Mouse (Mus musculus): Measurements from ENCODE around the gene Spag9. TPM values are rescaled to one million over a fixed set of nuclear protein-coding genes. Genes with fewer than 3 reads are reported as not detected.
"Not testable (repeated sequence)": the region's sequence is repeated elsewhere in the genome, so short reads cannot be mapped to it uniquely, and the experiment has no call there.

Gene Spag9
- total RNA-seq, 2 experiments from 2014 or later: 289 to 291 TPM

DNA sequence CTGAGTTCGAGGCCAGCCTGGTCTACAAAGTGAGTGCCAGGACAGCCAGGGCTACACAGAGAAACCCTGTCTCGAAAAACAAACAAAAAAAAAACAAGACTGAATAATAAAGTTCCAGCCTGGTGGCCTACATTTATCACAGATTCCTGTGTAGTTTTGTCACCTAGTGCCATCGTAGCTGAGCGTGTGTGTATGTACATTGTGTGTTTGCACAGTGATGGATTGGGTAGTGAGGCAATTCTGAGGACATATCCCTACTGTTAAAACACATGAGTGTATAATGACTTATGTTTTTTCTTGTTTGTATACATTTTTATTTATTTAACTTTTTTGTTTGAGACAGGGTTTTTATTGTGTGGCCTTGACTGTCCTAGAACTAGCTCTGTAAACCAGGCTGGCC is 30.4 kb downstream of the Spag9 start:
- H3K27ac ChIP-seq: no peak overlapping the region
- DNase-seq (ENCODE audit: extremely low spot score in 1 of 2, low spot score in 2 of 2): no peak
- intact Hi-C loops (cut with DNase I): no loop called here
- TF ChIP-seq CTCF (IDR thresholded peaks at IDR 0.05): no peak
- no peak overlapping the region for H3K4me3 ChIP-seq

DNA sequence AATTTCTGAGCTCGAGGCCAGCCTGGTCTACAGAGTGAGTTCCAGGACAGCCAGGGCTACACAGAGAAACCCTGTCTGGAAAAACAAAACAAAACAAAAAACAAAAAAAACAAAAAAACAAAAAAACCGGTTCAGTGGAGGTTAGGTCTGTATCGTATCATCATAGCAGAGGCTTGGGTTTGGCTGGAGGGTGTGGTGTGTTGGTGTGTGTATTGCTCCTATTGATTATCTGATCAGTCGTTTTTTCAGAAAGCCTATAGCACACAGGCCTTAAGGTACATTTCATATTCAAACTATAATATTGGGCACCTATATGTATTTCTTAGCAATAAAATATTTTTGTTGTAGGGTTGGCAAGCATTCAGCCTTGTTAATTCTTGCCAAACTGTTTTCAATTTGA is 36.2 kb downstream of the Spag9 start:
- Histone ChIP-seq H3K4me3 (no peak overlapping the region), H3K27ac (no peak overlapping the region)
- intact Hi-C loops (cut with DNase I): no loop called here
- DNase-seq (ENCODE audit: extremely low spot score in 1 of 2, low spot score in 2 of 2): no peak
- TF ChIP-seq CTCF (IDR thresholded peaks at IDR 0.05): no peak

DNA sequence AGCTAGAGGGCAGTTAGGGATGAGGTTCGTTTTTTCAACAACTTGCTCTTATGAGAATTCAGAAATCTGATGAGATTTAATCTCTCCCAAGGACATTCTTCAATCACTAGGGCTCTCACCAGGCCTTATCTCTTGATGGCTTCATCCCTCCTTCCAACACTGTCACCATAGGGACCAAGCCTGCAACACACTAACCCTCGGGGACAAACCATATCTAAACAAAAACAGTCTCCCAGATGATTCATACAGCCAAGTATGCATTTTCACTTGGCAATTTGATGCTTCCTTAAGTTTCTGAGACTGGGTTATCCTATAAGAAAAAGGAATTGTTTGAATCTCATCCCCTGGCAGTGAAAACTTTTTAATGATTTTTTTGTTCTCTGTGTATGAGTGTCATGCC is 37.1 kb downstream of the Spag9 start:
- no peak for DNase-seq (ENCODE audit: extremely low spot score in 1 of 2, low spot score in 2 of 2)
- intact Hi-C loops (cut with DNase I): no loop called here
- no peak for TF ChIP-seq CTCF (IDR thresholded peaks at IDR 0.05)
- no peak overlapping the region for H3K27ac ChIP-seq
- no peak overlapping the region for H3K4me3 ChIP-seq

DNA sequence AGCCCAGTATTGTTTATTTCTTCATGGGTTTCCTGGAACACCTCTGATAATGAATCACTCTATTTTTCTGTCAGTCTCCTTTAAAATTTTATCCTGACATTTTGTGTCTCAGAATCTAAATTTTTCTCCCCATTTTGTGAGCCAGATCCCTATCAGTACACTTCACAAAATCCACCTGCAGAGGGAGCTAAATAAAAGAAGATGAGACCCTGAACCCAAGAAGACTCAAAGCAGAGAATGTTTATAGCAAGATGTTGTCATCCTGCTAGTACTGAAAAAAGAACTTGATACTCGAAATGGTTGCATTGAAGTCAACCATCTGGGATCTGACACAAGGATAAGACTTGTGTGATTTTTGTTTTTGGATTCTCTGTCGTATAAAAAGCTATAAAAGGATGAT is 40.1 kb downstream of the Spag9 start:
- intact Hi-C loops (cut with DNase I): loop anchor here (2.0 kb wide), 1 partner anchor 51 kb away; no protein-coding TSS in a partner anchor
- Histone ChIP-seq H3K27ac (no peak overlapping the region), H3K4me3 (no peak overlapping the region)
- peak; percentile 74 for TF ChIP-seq CTCF (IDR thresholded peaks at IDR 0.05)
- no peak for DNase-seq (ENCODE audit: extremely low spot score in 1 of 2, low spot score in 2 of 2)

DNA sequence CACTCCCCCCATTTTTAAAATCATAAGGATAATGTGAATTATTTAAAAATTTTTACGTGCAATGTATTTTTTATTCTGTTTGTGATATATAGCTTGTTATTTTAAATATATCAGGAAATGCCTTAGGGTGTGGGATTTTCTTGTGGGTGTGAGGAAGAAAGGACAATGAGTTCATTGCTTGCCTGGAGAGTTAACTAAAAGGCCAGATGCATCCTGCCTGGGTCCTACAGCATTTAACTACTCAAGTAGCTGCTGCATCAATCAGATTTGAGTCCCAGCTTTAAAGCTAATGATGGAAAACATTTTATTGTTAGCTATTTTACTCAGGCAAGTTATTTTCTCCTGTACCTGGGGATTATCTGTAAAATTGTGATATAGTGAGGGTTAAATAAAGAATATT is 45.6 kb downstream of the Spag9 start:
- Histone ChIP-seq H3K4me3 (no peak overlapping the region), H3K27ac (no peak overlapping the region)
- intact Hi-C loops (cut with DNase I): loop anchor here (5.0 kb wide), 1 partner anchor 74 kb away; the partner anchor contains the start of genes Gm20390 and Nme1
- TF ChIP-seq CTCF (IDR thresholded peaks at IDR 0.05): no peak
- DNase-seq (ENCODE audit: extremely low spot score in 1 of 2, low spot score in 2 of 2): no peak

DNA sequence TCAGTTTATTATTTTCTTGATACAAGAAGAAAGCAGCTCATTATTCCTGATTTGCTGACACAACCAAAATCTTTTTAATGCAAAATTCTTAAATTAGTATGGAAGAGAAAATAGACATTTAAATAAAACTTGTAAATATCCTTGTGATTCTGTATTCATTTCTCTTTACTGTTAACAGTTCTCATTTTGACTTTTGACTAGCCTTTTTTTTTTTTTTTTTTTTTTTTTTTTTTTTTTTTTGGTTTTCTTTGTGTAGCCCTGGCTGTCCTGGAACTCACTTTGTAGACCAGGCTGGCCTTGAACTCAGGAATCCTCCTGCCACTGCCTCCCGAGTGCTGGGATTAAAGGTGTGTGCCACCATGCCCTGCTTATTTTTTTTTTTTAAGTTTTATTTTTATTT is 46.4 kb downstream of the Spag9 start:
- intact Hi-C loops (cut with DNase I): loop anchor here (5.0 kb wide), 1 partner anchor 75 kb away; the partner anchor contains the start of genes Gm20390 and Nme1
- H3K4me3 ChIP-seq; H3K27ac ChIP-seq; DNase-seq (ENCODE audit: extremely low spot score in 1 of 2, low spot score in 2 of 2): not testable (repeated sequence)

DNA sequence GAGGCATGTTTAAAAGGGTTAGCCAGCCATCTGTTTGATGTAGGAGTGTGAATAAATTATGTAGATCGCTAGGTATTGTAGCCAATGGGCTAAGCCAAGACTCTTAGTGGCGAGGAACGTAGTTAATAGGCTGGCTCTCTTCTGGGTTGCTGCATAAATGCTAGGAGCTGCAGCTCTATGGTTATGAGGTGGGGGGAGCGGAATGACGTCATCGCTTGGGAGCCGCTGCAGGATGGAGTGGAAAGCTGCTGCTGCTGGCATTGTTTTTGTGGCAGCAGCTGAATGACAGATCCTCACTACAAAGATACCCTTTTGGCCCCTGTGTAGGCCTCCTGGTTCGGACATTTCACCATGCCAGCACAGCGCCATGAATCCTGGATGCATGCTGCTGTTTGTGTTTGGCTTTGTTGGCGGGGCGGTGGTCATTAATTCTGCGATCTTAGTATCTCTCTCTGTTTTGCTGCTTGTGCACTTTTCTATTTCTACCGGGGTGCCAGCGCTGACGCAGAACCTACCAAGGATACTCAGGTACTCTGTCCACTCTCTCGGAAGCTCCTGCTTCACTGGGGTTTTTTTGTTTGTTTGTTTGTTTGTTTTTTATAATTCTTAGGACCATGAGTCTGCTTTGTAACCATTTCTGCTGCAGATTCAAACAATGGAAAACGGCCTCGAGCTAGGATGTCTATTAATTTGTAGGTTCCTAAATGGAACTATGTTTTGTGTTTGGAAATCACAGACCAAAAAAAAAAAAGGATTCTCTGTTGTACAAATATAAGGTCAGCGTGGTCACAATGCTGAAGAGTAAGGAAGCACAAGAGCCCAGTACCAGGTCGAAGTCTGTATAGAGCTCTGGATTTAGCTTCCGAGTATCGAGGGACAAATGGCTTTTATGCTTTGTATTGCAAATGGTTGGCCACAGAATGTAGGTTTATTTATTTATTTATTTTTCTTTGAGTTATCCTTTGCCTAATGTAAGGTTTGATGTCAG is 48.4 kb downstream of the Spag9 start:
- intact Hi-C loops (cut with DNase I): loop anchor here (2.0 to 5.0 kb wide), 2 partner anchors 47 to 77 kb away; partner anchors contain the start of genes Gm20390, Nme1 and Spag9
- TF ChIP-seq CTCF (IDR thresholded peaks at IDR 0.05): no peak

DNA sequence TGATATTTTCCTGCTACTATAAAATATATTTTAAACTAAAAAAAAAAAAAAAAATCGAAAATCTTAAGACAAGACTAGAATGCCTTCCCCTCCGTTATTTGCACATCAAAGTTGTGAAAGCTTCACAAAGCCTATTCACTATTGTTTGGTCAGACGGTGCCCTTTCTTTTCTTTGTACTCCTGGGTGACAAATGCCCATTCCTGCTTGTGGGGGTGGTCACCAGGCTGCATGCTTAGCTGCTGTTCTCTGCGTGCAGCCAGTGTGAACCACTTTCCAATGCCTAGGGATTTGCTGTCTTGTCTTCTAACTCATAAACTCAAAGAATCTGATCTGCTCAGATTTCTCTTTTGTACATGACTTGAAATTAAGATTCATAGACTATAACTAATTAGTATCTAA is 49.1 kb downstream of the Spag9 start:
- Histone ChIP-seq H3K4me3 (peak overlapping the region; percentile 73), H3K27ac (peak overlapping the region; percentile 92)
- peak in 1 of 2 experiments; percentile 32 for DNase-seq (ENCODE audit: extremely low spot score in 1 of 2, low spot score in 2 of 2)
- TF ChIP-seq CTCF (IDR thresholded peaks at IDR 0.05): no peak
- intact Hi-C loops (cut with DNase I): loop anchor here (2.0 kb wide), 1 partner anchor 48 kb away; the partner anchor contains the start of gene Spag9

More for the DNA sequence above, 48.4 kb downstream of the Spag9 start:
- peak; percentile 89 to 90 for DNase-seq (ENCODE audit: extremely low spot score in 1 of 2, low spot score in 2 of 2)
- peak overlapping the region; percentile 92 for H3K27ac ChIP-seq
- peak overlapping the region; percentile 73 for H3K4me3 ChIP-seq

DNA sequence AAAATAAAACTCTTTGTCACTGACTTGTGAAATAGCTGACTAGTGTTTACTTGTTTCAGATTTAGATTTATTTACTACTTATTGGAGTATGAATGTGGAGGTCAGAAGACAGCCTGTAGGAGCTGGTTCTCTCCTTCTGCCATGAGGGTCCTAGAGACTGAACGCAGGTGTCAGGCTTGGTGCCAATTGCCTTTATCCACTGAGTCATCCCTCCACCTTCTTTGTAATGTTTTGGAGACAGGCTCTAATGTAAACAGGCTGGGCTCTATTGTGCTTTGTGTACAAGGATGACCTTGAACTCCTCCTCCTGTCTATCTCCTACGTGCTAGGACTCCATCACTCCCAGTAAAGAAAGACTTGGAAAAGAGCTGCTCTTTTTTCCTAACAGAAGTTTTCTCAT is 51.4 kb downstream of the Spag9 start:
- intact Hi-C loops (cut with DNase I): no loop called here
- no peak overlapping the region for H3K27ac ChIP-seq
- H3K4me3 ChIP-seq: peak overlapping the region; percentile 73; the same call in 1 of the 2 replicates
- no peak for TF ChIP-seq CTCF (IDR thresholded peaks at IDR 0.05)
- DNase-seq (ENCODE audit: extremely low spot score in 1 of 2, low spot score in 2 of 2): no peak

DNA sequence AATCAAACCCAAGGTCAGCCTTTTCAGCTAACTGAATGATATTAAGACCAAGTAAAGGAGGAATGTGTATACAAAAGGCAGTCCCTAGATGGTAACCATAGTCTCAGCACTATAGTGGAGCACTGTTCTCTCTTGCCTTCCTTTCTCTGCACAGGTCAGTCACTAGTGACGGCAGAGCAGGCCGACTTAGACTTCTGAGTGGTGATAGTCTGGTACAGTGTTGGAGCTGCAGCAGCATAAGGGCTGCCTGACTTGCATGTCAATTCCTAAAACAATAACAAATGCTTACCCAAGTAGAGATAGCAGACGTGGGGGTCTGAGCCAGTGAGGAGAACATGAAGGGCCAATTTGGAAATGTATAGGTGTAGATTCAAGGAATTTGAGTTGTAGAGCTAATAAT is 58.3 kb downstream of the Spag9 start:
- Histone ChIP-seq H3K4me3 (no peak overlapping the region), H3K27ac (peak overlapping the region; percentile 54)
- intact Hi-C loops (cut with DNase I): no loop called here
- TF ChIP-seq CTCF (IDR thresholded peaks at IDR 0.05): no peak
- no peak for DNase-seq (ENCODE audit: extremely low spot score in 1 of 2, low spot score in 2 of 2)

DNA sequence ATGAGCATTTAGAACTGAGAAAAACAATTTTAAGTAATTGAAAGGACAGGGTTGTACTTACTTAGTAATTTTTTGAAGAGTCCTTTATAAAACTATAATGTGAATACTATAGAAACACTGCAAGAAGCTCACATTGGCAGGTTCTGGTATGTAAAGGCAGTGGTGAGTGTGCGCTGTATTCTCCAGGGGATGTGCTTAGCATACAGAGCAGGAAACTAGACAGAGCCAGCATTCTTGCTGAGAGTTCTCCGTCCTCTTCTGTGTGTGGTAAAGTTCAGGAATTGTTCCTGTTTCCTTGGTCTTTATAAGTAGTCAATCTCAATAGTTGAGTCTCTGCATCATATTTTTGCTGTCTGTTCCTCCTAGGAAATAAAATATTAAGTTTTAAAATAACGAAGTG is 59.0 kb downstream of the Spag9 start:
- TF ChIP-seq CTCF (IDR thresholded peaks at IDR 0.05): no peak
- peak overlapping the region; percentile 54 for H3K27ac ChIP-seq
- intact Hi-C loops (cut with DNase I): no loop called here
- DNase-seq (ENCODE audit: extremely low spot score in 1 of 2, low spot score in 2 of 2): no peak
- H3K4me3 ChIP-seq: no peak overlapping the region

DNA sequence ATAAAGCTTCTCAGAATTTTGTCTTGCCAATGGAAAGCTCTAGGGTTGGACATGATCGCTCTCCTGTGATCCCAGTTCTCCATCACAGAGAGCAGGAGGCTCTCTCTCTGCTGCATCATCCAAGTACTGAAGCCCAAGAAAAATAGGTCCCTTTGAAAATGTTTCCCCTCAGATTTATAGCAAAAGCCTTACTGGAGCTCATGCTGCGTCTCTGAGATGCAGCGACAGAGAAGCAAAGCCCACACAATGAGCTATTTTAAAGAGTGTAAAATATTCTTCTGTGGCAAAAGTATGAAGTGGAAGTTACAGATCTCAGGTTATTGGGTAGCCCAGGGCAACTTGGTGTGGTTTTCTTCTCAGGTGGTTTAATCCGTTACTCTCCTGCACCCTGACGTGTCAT is 68.0 kb downstream of the Spag9 start:
- Histone ChIP-seq H3K4me3 (no peak overlapping the region), H3K27ac (peak overlapping the region; percentile 78)
- no peak for TF ChIP-seq CTCF (IDR thresholded peaks at IDR 0.05)
- no peak for DNase-seq (ENCODE audit: extremely low spot score in 1 of 2, low spot score in 2 of 2)
- intact Hi-C loops (cut with DNase I): no loop called here
